Mouse (Mus musculus): Measurements from ENCODE around the gene Atg4a-ps. TPM values are rescaled to one million over a fixed set of nuclear protein-coding genes. Genes with fewer than 3 reads are reported as not detected.

The Atg4a-ps gene
- total and polyA plus RNA-seq, 3 experiments = 1.9 TPM; not detected in 2

GRCm38 (mm10) chr3:103626481-103626880, 19.4 kb downstream of the Atg4a-ps start:
- intact Hi-C loops (cut with DNase I) = no loop called here
- no peaks in the 10 kb centered on the region for H3K4me1 ChIP-seq (ENCODE audit: control insufficient read depth, insufficient read depth, low read length)
- 94% methylated on average over 4 of the region's 4 CpGs for WGBS
- no peaks in the 10 kb centered on the region for H3K79me2 ChIP-seq (replicated peaks; ENCODE audit: control insufficient read depth, insufficient read depth, low read length)
- no peak overlapping the region for H3K4me3 ChIP-seq
- no peaks in the 10 kb centered on the region for H3K36me3 ChIP-seq (ENCODE audit: control insufficient read depth, insufficient read depth, low read length)
- TF ChIP-seq CTCF (IDR thresholded peaks at IDR 0.05) (no peak), EP300 (IDR thresholded peaks at IDR 0.05; ENCODE audit: insufficient read depth, low read depth, low read length) (no peak), POLR2A (IDR thresholded peaks at IDR 0.05; ENCODE audit: insufficient read depth, low read depth, low read length) (no peak)
- no peak overlapping the region for H3K9ac ChIP-seq (ENCODE audit: low read depth, low read length)
- no peak overlapping the region for H3K27ac ChIP-seq
- no peaks in the 10 kb centered on the region for H3K27me3 ChIP-seq (ENCODE audit: control insufficient read depth, insufficient read depth, low read length)
- DNase-seq = no peak

- no peak for DNase-seq
- WGBS = 89% methylated on average over 13 of the region's 13 CpGs
- Histone ChIP-seq H3K4me1 (ENCODE audit: control insufficient read depth, insufficient read depth, low read length) (no peaks in the 10 kb centered on the region), H3K36me3 (ENCODE audit: control insufficient read depth, insufficient read depth, low read length) (no peaks in the 10 kb centered on the region), H3K27ac (no peak overlapping the region), H3K9ac (ENCODE audit: low read depth, low read length) (no peak overlapping the region), H3K79me2 (replicated peaks; ENCODE audit: control insufficient read depth, insufficient read depth, low read length) (no peaks in the 10 kb centered on the region), H3K27me3 (ENCODE audit: control insufficient read depth, insufficient read depth, low read length) (no peaks in the 10 kb centered on the region), H3K4me3 (no peak overlapping the region)
- intact Hi-C loops (cut with DNase I) = no loop called here
- TF ChIP-seq EP300 (IDR thresholded peaks at IDR 0.05; ENCODE audit: insufficient read depth, low read depth, low read length) (no peak), POLR2A (IDR thresholded peaks at IDR 0.05; ENCODE audit: insufficient read depth, low read depth, low read length) (no peak), CTCF (IDR thresholded peaks at IDR 0.05) (no peak)
Measured at GRCm38 (mm10) chr3:103625169-103625568, 20.7 kb downstream of the Atg4a-ps start.

- WGBS = 8% methylated on average over 5 of the region's 5 CpGs
- no peak overlapping the region for H3K4me3 ChIP-seq
- no peaks in the 10 kb centered on the region for H3K27me3 ChIP-seq (ENCODE audit: control insufficient read depth, insufficient read depth, low read length)
- no peaks in the 10 kb centered on the region for H3K36me3 ChIP-seq (ENCODE audit: control insufficient read depth, insufficient read depth, low read length)
- H3K79me2 ChIP-seq (replicated peaks; ENCODE audit: control insufficient read depth, insufficient read depth, low read length) = no peaks in the 10 kb centered on the region
- no peak overlapping the region for H3K9ac ChIP-seq (ENCODE audit: low read depth, low read length)
- no peak for TF ChIP-seq EP300 (IDR thresholded peaks at IDR 0.05; ENCODE audit: insufficient read depth, low read depth, low read length)
- no peak for TF ChIP-seq POLR2A (IDR thresholded peaks at IDR 0.05; ENCODE audit: insufficient read depth, low read depth, low read length)
- no peak for TF ChIP-seq CTCF (IDR thresholded peaks at IDR 0.05)
- DNase-seq = no peak
- H3K27ac ChIP-seq = no peak overlapping the region
- intact Hi-C loops (cut with DNase I) = no loop called here
- H3K4me1 ChIP-seq (ENCODE audit: control insufficient read depth, insufficient read depth, low read length) = no peaks in the 10 kb centered on the region
Measured at GRCm38 (mm10) chr3:103624591-103625051, 21.2 kb downstream of the Atg4a-ps start.

- H3K27ac ChIP-seq = no peak overlapping the region
- H3K4me1 ChIP-seq (ENCODE audit: control insufficient read depth, insufficient read depth, low read length) = no peaks in the 10 kb centered on the region
- H3K9ac ChIP-seq (ENCODE audit: low read depth, low read length) = no peak overlapping the region
- H3K79me2 ChIP-seq (replicated peaks; ENCODE audit: control insufficient read depth, insufficient read depth, low read length) = no peaks in the 10 kb centered on the region
- no peak for TF ChIP-seq POLR2A (IDR thresholded peaks at IDR 0.05; ENCODE audit: insufficient read depth, low read depth, low read length)
- TF ChIP-seq CTCF (IDR thresholded peaks at IDR 0.05) = no peak
- TF ChIP-seq EP300 (IDR thresholded peaks at IDR 0.05; ENCODE audit: insufficient read depth, low read depth, low read length) = no peak
- no peak for DNase-seq
- no peaks in the 10 kb centered on the region for H3K27me3 ChIP-seq (ENCODE audit: control insufficient read depth, insufficient read depth, low read length)
- no peak overlapping the region for H3K4me3 ChIP-seq
- WGBS = 90% methylated on average over 10 of the region's 10 CpGs
- H3K36me3 ChIP-seq (ENCODE audit: control insufficient read depth, insufficient read depth, low read length) = no peaks in the 10 kb centered on the region
- intact Hi-C loops (cut with DNase I) = no loop called here
Measured at GRCm38 (mm10) chr3:103623893-103624470, 21.9 kb downstream of the Atg4a-ps start.

- H3K27ac ChIP-seq = no peak overlapping the region
- no peaks in the 10 kb centered on the region for H3K79me2 ChIP-seq (replicated peaks; ENCODE audit: control insufficient read depth, insufficient read depth, low read length)
- 41% methylated on average over 11 of the region's 11 CpGs for WGBS
- H3K36me3 ChIP-seq (ENCODE audit: control insufficient read depth, insufficient read depth, low read length) = no peaks in the 10 kb centered on the region
- intact Hi-C loops (cut with DNase I) = no loop called here
- no peaks in the 10 kb centered on the region for H3K27me3 ChIP-seq (ENCODE audit: control insufficient read depth, insufficient read depth, low read length)
- peaks cover 1% of the 10 kb centered on the region for H3K4me1 ChIP-seq (ENCODE audit: control insufficient read depth, insufficient read depth, low read length)
- H3K4me3 ChIP-seq = no peak overlapping the region
- TF ChIP-seq EP300 (IDR thresholded peaks at IDR 0.05; ENCODE audit: insufficient read depth, low read depth, low read length) = no peak
- no peak for DNase-seq
- no peak overlapping the region for H3K9ac ChIP-seq (ENCODE audit: low read depth, low read length)
Measured at GRCm38 (mm10) chr3:103620101-103620500, 25.8 kb downstream of the Atg4a-ps start.

GRCm38 (mm10) chr3:103616981-103617380, 28.9 kb downstream of the Atg4a-ps start:
- intact Hi-C loops (cut with DNase I) = no loop called here
- TF ChIP-seq EP300 (IDR thresholded peaks at IDR 0.05; ENCODE audit: insufficient read depth, low read depth, low read length) (no peak), CTCF (IDR thresholded peaks at IDR 0.05) (peak; percentile 19)
- H3K4me1 ChIP-seq (ENCODE audit: control insufficient read depth, insufficient read depth, low read length) = peaks cover 1% of the 10 kb centered on the region
- H3K27ac ChIP-seq = no peak overlapping the region
- no peaks in the 10 kb centered on the region for H3K27me3 ChIP-seq (ENCODE audit: control insufficient read depth, insufficient read depth, low read length)
- no peak overlapping the region for H3K4me3 ChIP-seq
- H3K9ac ChIP-seq (ENCODE audit: low read depth, low read length) = no peak overlapping the region
- no peaks in the 10 kb centered on the region for H3K79me2 ChIP-seq (replicated peaks; ENCODE audit: control insufficient read depth, insufficient read depth, low read length)
- no peaks in the 10 kb centered on the region for H3K36me3 ChIP-seq (ENCODE audit: control insufficient read depth, insufficient read depth, low read length)
- no peak for DNase-seq
- 29% methylated on average over 6 of the region's 6 CpGs for WGBS

Measured in heart, adult 2 months (tissue).